Mouse (Mus musculus): ENCODE data around the gene Olfr76. TPM values are rescaled to one million over a fixed set of nuclear protein-coding genes. Genes with fewer than 3 reads are reported as not detected.
"Not testable (repeated sequence)": the region's sequence is repeated elsewhere in the genome, so short reads cannot be mapped to it uniquely, and the experiment has no call there.

Gene Olfr76
- not detected in 2 replicates for polyA plus RNA-seq (2015; fragmentation: Nextera tagmentation; extraction: Ambion mirVana)

DNA sequence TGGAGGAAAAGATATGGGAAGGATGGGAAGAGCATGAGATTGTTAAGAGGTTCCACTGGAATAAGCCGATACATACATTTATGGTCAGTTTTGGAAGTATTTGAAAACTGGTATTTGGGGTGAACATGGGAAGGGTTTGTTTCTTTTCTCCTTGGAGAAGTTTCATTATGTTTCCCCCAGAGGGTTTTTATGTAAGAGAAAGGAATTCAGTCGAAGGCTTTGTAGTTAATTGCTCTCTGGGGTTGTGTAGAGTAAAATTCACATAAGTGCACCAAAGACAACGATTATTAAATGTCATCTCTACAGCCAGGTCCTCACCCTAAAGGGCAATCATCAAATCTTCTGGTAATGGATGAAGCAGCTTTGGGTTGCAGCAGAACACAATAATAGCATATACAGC lies at the start of gene Olfr76:
Gene Olfr76 (minus strand): TSS at position 101 of the 400 bp plus-strand sequence.
- Histone ChIP-seq H3K27me3 (replicated peaks; ENCODE audit: control insufficient read depth, insufficient read depth, low read length) (no peaks in the 10 kb centered on the region), H3K4me2 (ENCODE audit: low read depth, low read length) (no peak within 1 kb of the TSS), H3K9me3 (ENCODE audit: control insufficient read depth, low read length) (no peaks in the 10 kb centered on the region), H3K4me3 (ENCODE audit: low read length) (no peak within 1 kb of the TSS), H3K4me1 (ENCODE audit: control insufficient read depth, insufficient read depth, low read length) (no peaks in the 10 kb centered on the region), H3K27ac (ENCODE audit: low read length) (no peak within 1 kb of the TSS), H3K36me3 (ENCODE audit: control insufficient read depth, insufficient read depth, low read length) (no peaks in the 10 kb centered on the region), H3K9ac (ENCODE audit: low read depth, low read length) (no peak within 1 kb of the TSS)
- 77% methylated on average over 3 of the region's 3 CpGs for WGBS
- ATAC-seq, result no peak

DNA sequence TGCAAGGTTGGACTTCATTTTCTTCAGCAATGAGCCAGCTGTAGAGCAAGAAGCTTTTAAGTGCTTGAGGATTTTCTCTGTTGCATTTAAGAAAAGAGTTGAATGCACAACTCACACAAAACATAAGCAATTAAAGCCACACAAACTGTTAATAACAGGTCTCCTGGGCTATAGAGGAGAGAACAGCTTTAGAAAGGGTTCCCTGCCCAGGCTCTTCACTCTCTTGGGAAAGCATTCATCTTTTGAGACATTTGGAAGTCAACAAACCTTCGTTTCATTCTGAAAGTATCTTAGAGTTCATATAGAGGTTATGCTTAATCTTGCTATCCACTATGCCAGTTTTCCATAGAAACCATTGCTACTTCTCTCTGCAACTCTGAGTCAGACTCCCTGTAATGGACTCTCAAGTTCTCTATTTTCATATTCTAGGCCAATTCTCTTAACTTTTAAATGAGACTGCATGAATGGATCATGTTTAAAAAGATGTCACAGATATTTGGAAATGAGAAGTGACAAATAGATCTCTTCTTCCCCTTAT lies 47.1 kb upstream of the Olfr76 start, which contains the start of gene Olfr1555-ps1:
Gene Olfr1555-ps1 (minus strand): TSS at position 51 of the 538 bp plus-strand sequence.
- H3K4me3 ChIP-seq (ENCODE audit: low read length); H3K9ac ChIP-seq (ENCODE audit: low read depth, low read length); H3K4me1 ChIP-seq (ENCODE audit: control insufficient read depth, insufficient read depth, low read length); H3K27ac ChIP-seq (ENCODE audit: low read length); H3K4me2 ChIP-seq (ENCODE audit: low read depth, low read length); H3K36me3 ChIP-seq (ENCODE audit: control insufficient read depth, insufficient read depth, low read length); H3K27me3 ChIP-seq (replicated peaks; ENCODE audit: control insufficient read depth, insufficient read depth, low read length); H3K9me3 ChIP-seq (ENCODE audit: control insufficient read depth, low read length): not testable (repeated sequence)
- ATAC-seq, result peak; percentile 60; the same call in 1 of the 2 replicates
- WGBS, result 21% methylated on average over 1 of the region's 1 CpGs

DNA sequence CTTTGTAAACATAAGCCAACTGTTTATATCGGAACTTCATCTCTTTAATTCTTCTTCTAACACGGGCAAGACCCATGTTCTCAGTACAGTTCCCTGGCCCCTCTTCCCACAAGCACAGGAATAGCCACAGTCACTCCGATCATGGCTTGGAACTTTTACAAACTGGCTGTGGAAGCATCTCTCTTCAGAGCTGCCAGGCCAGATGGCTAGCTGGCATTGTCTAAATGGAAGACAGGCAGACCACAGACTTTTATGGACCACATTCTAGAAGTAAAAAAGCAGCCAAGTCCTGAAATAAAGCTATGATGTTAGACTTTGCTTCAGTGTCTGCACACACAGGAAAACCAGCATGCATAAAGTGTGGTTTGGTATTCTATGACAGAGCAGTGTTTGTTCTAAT lies 22.4 kb upstream of the Olfr76 start:
- no peak for ATAC-seq
- 72% methylated on average over 3 of the region's 3 CpGs for WGBS

DNA sequence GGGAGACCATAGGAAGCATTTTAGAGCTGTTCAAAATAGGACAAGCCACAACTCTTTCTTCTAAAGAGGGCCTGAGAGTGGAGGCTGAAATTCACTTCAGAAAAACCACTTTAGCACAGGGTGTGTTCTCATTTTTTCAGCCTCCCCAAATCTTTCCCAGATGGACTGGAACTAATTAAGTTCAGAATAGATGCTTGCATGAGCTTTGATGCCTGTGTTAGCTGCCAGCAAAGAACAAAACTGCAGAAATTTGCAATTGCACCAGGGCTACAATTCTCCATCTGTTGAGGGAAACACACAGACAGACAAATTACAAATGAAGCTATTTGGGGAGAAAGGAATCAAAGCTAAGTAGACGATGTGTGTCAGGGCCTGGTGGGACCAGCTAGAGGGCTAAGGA lies 20.4 kb upstream of the Olfr76 start:
- Histone ChIP-seq H3K27ac (ENCODE audit: low read length) (no peak overlapping the region), H3K4me2 (ENCODE audit: low read depth, low read length) (no peak overlapping the region), H3K9me3 (ENCODE audit: control insufficient read depth, low read length) (no peaks in the 10 kb centered on the region), H3K9ac (ENCODE audit: low read depth, low read length) (no peak overlapping the region), H3K36me3 (ENCODE audit: control insufficient read depth, insufficient read depth, low read length) (no peaks in the 10 kb centered on the region), H3K4me3 (ENCODE audit: low read length) (no peak overlapping the region), H3K27me3 (replicated peaks; ENCODE audit: control insufficient read depth, insufficient read depth, low read length) (no peaks in the 10 kb centered on the region), H3K4me1 (ENCODE audit: control insufficient read depth, insufficient read depth, low read length) (no peaks in the 10 kb centered on the region)
- no peak for ATAC-seq
- 74% methylated on average over 1 of the region's 1 CpGs for WGBS

More for the DNA sequence above, 22.4 kb upstream of the Olfr76 start:
- no peak overlapping the region for H3K27ac ChIP-seq (ENCODE audit: low read length)
- no peaks in the 10 kb centered on the region for H3K36me3 ChIP-seq (ENCODE audit: control insufficient read depth, insufficient read depth, low read length)
- no peak overlapping the region for H3K9ac ChIP-seq (ENCODE audit: low read depth, low read length)
- no peak overlapping the region for H3K4me3 ChIP-seq (ENCODE audit: low read length)
- no peaks in the 10 kb centered on the region for H3K4me1 ChIP-seq (ENCODE audit: control insufficient read depth, insufficient read depth, low read length)
- H3K27me3 ChIP-seq (replicated peaks; ENCODE audit: control insufficient read depth, insufficient read depth, low read length), result no peaks in the 10 kb centered on the region
- H3K9me3 ChIP-seq (ENCODE audit: control insufficient read depth, low read length), result no peaks in the 10 kb centered on the region
- H3K4me2 ChIP-seq (ENCODE audit: low read depth, low read length), result no peak overlapping the region

GRCm38 (mm10) chr19:12134289-12134688 lies 11.3 kb upstream of the Olfr76 start:
- Histone ChIP-seq H3K27ac (ENCODE audit: low read length) (no peak overlapping the region), H3K27me3 (replicated peaks; ENCODE audit: control insufficient read depth, insufficient read depth, low read length) (no peaks in the 10 kb centered on the region), H3K4me1 (ENCODE audit: control insufficient read depth, insufficient read depth, low read length) (no peaks in the 10 kb centered on the region), H3K9ac (ENCODE audit: low read depth, low read length) (no peak overlapping the region), H3K36me3 (ENCODE audit: control insufficient read depth, insufficient read depth, low read length) (no peaks in the 10 kb centered on the region), H3K4me2 (ENCODE audit: low read depth, low read length) (no peak overlapping the region), H3K4me3 (ENCODE audit: low read length) (no peak overlapping the region), H3K9me3 (ENCODE audit: control insufficient read depth, low read length) (no peaks in the 10 kb centered on the region)
- WGBS, result 30% methylated on average over 2 of the region's 2 CpGs
- ATAC-seq, result no peak

- Histone ChIP-seq H3K9me3 (ENCODE audit: control insufficient read depth, low read length) (no peaks in the 10 kb centered on the region), H3K9ac (ENCODE audit: low read depth, low read length) (no peak overlapping the region), H3K4me3 (ENCODE audit: low read length) (no peak overlapping the region), H3K27ac (ENCODE audit: low read length) (no peak overlapping the region), H3K36me3 (ENCODE audit: control insufficient read depth, insufficient read depth, low read length) (no peaks in the 10 kb centered on the region), H3K27me3 (replicated peaks; ENCODE audit: control insufficient read depth, insufficient read depth, low read length) (no peaks in the 10 kb centered on the region), H3K4me1 (ENCODE audit: control insufficient read depth, insufficient read depth, low read length) (no peaks in the 10 kb centered on the region), H3K4me2 (ENCODE audit: low read depth, low read length) (no peak overlapping the region)
- no peak for ATAC-seq
- WGBS, result 91% methylated on average over 3 of the region's 3 CpGs
These were observed 6.5 kb downstream of the Olfr76 start for GRCm38 (mm10) chr19:12116464-12116863.

GRCm38 (mm10) chr19:12115797-12116196 lies 7.2 kb downstream of the Olfr76 start, which contains the start of gene Olfr1428:
Gene Olfr1428, minus strand, starts transcription at chr19:12115897.
- no peak for ATAC-seq
- Histone ChIP-seq H3K4me1 (ENCODE audit: control insufficient read depth, insufficient read depth, low read length) (no peaks in the 10 kb centered on the region), H3K36me3 (ENCODE audit: control insufficient read depth, insufficient read depth, low read length) (no peaks in the 10 kb centered on the region), H3K4me2 (ENCODE audit: low read depth, low read length) (no peak within 1 kb of the TSS), H3K27me3 (replicated peaks; ENCODE audit: control insufficient read depth, insufficient read depth, low read length) (no peaks in the 10 kb centered on the region), H3K4me3 (ENCODE audit: low read length) (no peak within 1 kb of the TSS), H3K27ac (ENCODE audit: low read length) (no peak within 1 kb of the TSS), H3K9ac (ENCODE audit: low read depth, low read length) (no peak within 1 kb of the TSS), H3K9me3 (ENCODE audit: control insufficient read depth, low read length) (no peaks in the 10 kb centered on the region)
- WGBS, result 74% methylated on average over 1 of the region's 1 CpGs

DNA sequence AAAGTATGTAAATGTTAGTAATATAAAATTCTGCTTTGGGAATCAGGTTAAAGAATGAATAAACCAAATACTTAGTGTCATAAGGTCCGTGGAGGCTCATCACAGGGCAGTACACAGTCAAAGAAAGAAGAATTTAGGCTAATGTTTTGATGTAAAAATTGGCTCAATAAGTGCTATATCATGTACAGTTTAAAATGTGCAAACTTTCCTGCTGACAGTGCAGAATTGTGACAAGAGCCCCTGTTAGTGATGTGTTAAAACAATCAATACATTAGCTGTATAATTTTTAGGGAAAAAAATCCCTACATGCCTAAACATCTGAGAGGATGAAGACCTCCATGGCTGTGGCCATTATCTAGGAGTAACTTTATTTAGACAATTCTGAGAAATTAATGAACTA lies 9.2 kb downstream of the Olfr76 start:
- 53% methylated on average over 1 of the region's 1 CpGs for WGBS
- H3K4me2 ChIP-seq (ENCODE audit: low read depth, low read length), result no peak overlapping the region
- ATAC-seq, result no peak
- H3K9me3 ChIP-seq (ENCODE audit: control insufficient read depth, low read length), result no peaks in the 10 kb centered on the region
- H3K27ac ChIP-seq (ENCODE audit: low read length), result no peak overlapping the region
- H3K9ac ChIP-seq (ENCODE audit: low read depth, low read length), result no peak overlapping the region
- H3K4me1 ChIP-seq (ENCODE audit: control insufficient read depth, insufficient read depth, low read length), result no peaks in the 10 kb centered on the region
- no peaks in the 10 kb centered on the region for H3K27me3 ChIP-seq (replicated peaks; ENCODE audit: control insufficient read depth, insufficient read depth, low read length)
- no peaks in the 10 kb centered on the region for H3K36me3 ChIP-seq (ENCODE audit: control insufficient read depth, insufficient read depth, low read length)
- H3K4me3 ChIP-seq (ENCODE audit: low read length), result no peak overlapping the region

DNA sequence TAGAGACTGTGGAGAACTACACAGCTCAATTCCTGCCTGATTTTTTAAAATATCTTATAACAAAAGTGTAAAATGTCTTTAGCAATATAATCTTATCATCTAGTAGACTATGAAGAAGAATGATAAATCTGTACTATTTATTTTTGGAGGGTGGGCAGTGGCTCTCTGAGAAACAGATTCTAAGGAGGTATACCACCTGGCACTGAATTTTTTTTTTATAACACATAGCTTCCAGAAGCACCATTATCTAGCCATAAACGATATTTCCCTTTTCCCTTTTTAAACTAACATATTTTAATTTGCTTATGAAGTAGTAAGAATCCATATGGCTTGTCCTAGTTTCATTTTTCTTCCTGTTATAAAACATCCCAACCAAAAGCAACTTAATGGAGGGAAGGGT lies 18.5 kb downstream of the Olfr76 start:
- no peak overlapping the region for H3K27ac ChIP-seq (ENCODE audit: low read length)
- H3K9me3 ChIP-seq (ENCODE audit: control insufficient read depth, low read length), result no peaks in the 10 kb centered on the region
- no peaks in the 10 kb centered on the region for H3K27me3 ChIP-seq (replicated peaks; ENCODE audit: control insufficient read depth, insufficient read depth, low read length)
- no peaks in the 10 kb centered on the region for H3K36me3 ChIP-seq (ENCODE audit: control insufficient read depth, insufficient read depth, low read length)
- H3K4me1 ChIP-seq (ENCODE audit: control insufficient read depth, insufficient read depth, low read length), result no peaks in the 10 kb centered on the region
- no peak overlapping the region for H3K4me3 ChIP-seq (ENCODE audit: low read length)
- H3K4me2 ChIP-seq (ENCODE audit: low read depth, low read length), result no peak overlapping the region
- ATAC-seq, result no peak
- 58% methylated on average over 1 of the region's 1 CpGs for WGBS
- H3K9ac ChIP-seq (ENCODE audit: low read depth, low read length), result no peak overlapping the region

- Histone ChIP-seq H3K4me3 (ENCODE audit: low read length) (no peak within 1 kb of the TSS), H3K4me2 (ENCODE audit: low read depth, low read length) (no peak within 1 kb of the TSS), H3K9ac (ENCODE audit: low read depth, low read length) (no peak within 1 kb of the TSS), H3K36me3 (ENCODE audit: control insufficient read depth, insufficient read depth, low read length) (no peaks in the 10 kb centered on the region), H3K27me3 (replicated peaks; ENCODE audit: control insufficient read depth, insufficient read depth, low read length) (no peaks in the 10 kb centered on the region), H3K27ac (ENCODE audit: low read length) (no peak within 1 kb of the TSS), H3K9me3 (ENCODE audit: control insufficient read depth, low read length) (no peaks in the 10 kb centered on the region), H3K4me1 (ENCODE audit: control insufficient read depth, insufficient read depth, low read length) (no peaks in the 10 kb centered on the region)
- WGBS, result 88% methylated on average over 2 of the region's 2 CpGs
- no peak for ATAC-seq
These were observed 19.8 kb downstream of the Olfr76 start, which contains the start of gene Olfr1427 for GRCm38 (mm10) chr19:12103234-12103633. Gene Olfr1427, minus strand, starts transcription at chr19:12103334.
